Mouse (Mus musculus) right cerebral cortex, postnatal 10 days (tissue): ENCODE data around the gene Zdhhc1.
A peak's percentile ranks its signal among the peaks of the same experiment; 100 is the strongest.

ENCODE experiments used
- DNase-seq, 2 experiments: peaks; one replicate each; pipeline ENCODE4 v3.0.0; 2021; ENCODE audit warnings: low spot score in 2 of 2

Gene Zdhhc1

GRCm38 (mm10) chr8:105496439-105497180 is at the start of gene Zdhhc1:
TSS of gene Zdhhc1 (minus strand) at chr8:105496902.
- DNase-seq = peak; percentile 89 to 90

GRCm38 (mm10) chr8:105545249-105545648 is 48.5 kb upstream of the Zdhhc1 start:
- peak; percentile 65 to 76 for DNase-seq

GRCm38 (mm10) chr8:105544544-105545205 is 48.0 kb upstream of the Zdhhc1 start:
- DNase-seq = peak; percentile 58 to 64

GRCm38 (mm10) chr8:105543703-105544102 is 47.0 kb upstream of the Zdhhc1 start:
- no peak for DNase-seq

- DNase-seq = no peak
Measured at GRCm38 (mm10) chr8:105542808-105543207, 46.1 kb upstream of the Zdhhc1 start.

GRCm38 (mm10) chr8:105542032-105542656 is 45.4 kb upstream of the Zdhhc1 start:
- no peak for DNase-seq

- no peak for DNase-seq
Measured at GRCm38 (mm10) chr8:105538940-105539339, 42.2 kb upstream of the Zdhhc1 start.

GRCm38 (mm10) chr8:105537011-105537677 is 40.4 kb upstream of the Zdhhc1 start:
- DNase-seq = no peak

GRCm38 (mm10) chr8:105536546-105536945 is 39.8 kb upstream of the Zdhhc1 start:
- peak in 1 of 2 experiments; percentile 42 for DNase-seq

GRCm38 (mm10) chr8:105533892-105534329 is 37.2 kb upstream of the Zdhhc1 start:
- peak; percentile 37 to 81 for DNase-seq

- no peak for DNase-seq
Measured at GRCm38 (mm10) chr8:105533439-105533838, 36.7 kb upstream of the Zdhhc1 start.

- DNase-seq = peak in 1 of 2 experiments; percentile 44
Measured at GRCm38 (mm10) chr8:105531774-105532173, 35.1 kb upstream of the Zdhhc1 start.

- DNase-seq = no peak
Measured at GRCm38 (mm10) chr8:105529271-105529670, 32.6 kb upstream of the Zdhhc1 start.

- no peak for DNase-seq
Measured at GRCm38 (mm10) chr8:105528206-105528605, 31.5 kb upstream of the Zdhhc1 start.

GRCm38 (mm10) chr8:105527110-105527509 is 30.4 kb upstream of the Zdhhc1 start:
- no peak for DNase-seq

GRCm38 (mm10) chr8:105522890-105523289 is 26.2 kb upstream of the Zdhhc1 start:
- no peak for DNase-seq

GRCm38 (mm10) chr8:105521995-105522769 is 25.5 kb upstream of the Zdhhc1 start:
- no peak for DNase-seq

- no peak for DNase-seq
Measured at GRCm38 (mm10) chr8:105521061-105521460, 24.4 kb upstream of the Zdhhc1 start.

GRCm38 (mm10) chr8:105520521-105520920 is 23.8 kb upstream of the Zdhhc1 start:
- no peak for DNase-seq

GRCm38 (mm10) chr8:105519591-105519990 is 22.9 kb upstream of the Zdhhc1 start:
- DNase-seq = no peak
